Mouse (Mus musculus): ENCODE measurements at regions not wholly inside any gene's neighbourhood (a gene's known extent, or its start where the extent isn't known, plus 50 kb on each side); places are given as distances from the start of the nearest gene placed in this dataset.

- Histone ChIP-seq H3K4me1 (ENCODE audit: control insufficient read depth, insufficient read depth, low read length) (no peaks in the 10 kb centered on the region), H3K4me3 (ENCODE audit: insufficient read depth, low read length) (no peak overlapping the region), H3K27ac (ENCODE audit: insufficient read depth, low read length) (no peak overlapping the region)
- TF ChIP-seq CTCF (IDR thresholded peaks at IDR 0.05; ENCODE audit: borderline replicate concordance, insufficient read depth, low read length) (no peak), POLR2A (IDR thresholded peaks at IDR 0.05; ENCODE audit: low read depth, low read length) (no peak)
These were observed 117.4 kb upstream of the Otud4 start for GRCm38 (mm10) chr8:79522040-79522439.

- Histone ChIP-seq H3K27ac (ENCODE audit: insufficient read depth, low read length) (no peak overlapping the region), H3K4me3 (ENCODE audit: insufficient read depth, low read length) (no peak overlapping the region), H3K4me1 (ENCODE audit: control insufficient read depth, insufficient read depth, low read length) (no peaks in the 10 kb centered on the region)
- no peak for TF ChIP-seq CTCF (IDR thresholded peaks at IDR 0.05; ENCODE audit: borderline replicate concordance, insufficient read depth, low read length)
- no peak for TF ChIP-seq POLR2A (IDR thresholded peaks at IDR 0.05; ENCODE audit: low read depth, low read length)
These were observed 119.6 kb upstream of the Smad1 start for GRCm38 (mm10) chr8:79518966-79519365.

GRCm38 (mm10) chr8:79515282-79515783 lies 116.0 kb upstream of the Smad1 start:
- H3K4me3 ChIP-seq (ENCODE audit: insufficient read depth, low read length): no peak overlapping the region
- no peaks in the 10 kb centered on the region for H3K4me1 ChIP-seq (ENCODE audit: control insufficient read depth, insufficient read depth, low read length)
- H3K27ac ChIP-seq (ENCODE audit: insufficient read depth, low read length): no peak overlapping the region
- TF ChIP-seq POLR2A (IDR thresholded peaks at IDR 0.05; ENCODE audit: low read depth, low read length) (no peak), CTCF (IDR thresholded peaks at IDR 0.05; ENCODE audit: borderline replicate concordance, insufficient read depth, low read length) (no peak)

- Histone ChIP-seq H3K27ac (ENCODE audit: insufficient read depth, low read length) (no peak overlapping the region), H3K4me3 (ENCODE audit: insufficient read depth, low read length) (no peak overlapping the region), H3K4me1 (ENCODE audit: control insufficient read depth, insufficient read depth, low read length) (no peaks in the 10 kb centered on the region)
- TF ChIP-seq CTCF (IDR thresholded peaks at IDR 0.05; ENCODE audit: borderline replicate concordance, insufficient read depth, low read length) (no peak), POLR2A (IDR thresholded peaks at IDR 0.05; ENCODE audit: low read depth, low read length) (no peak)
These were observed 115.4 kb upstream of the Smad1 start for GRCm38 (mm10) chr8:79514655-79515278.

GRCm38 (mm10) chr8:79508597-79508996 lies 109.3 kb upstream of the Smad1 start:
- Histone ChIP-seq H3K4me3 (ENCODE audit: insufficient read depth, low read length) (no peak overlapping the region), H3K4me1 (ENCODE audit: control insufficient read depth, insufficient read depth, low read length) (no peaks in the 10 kb centered on the region), H3K27ac (ENCODE audit: insufficient read depth, low read length) (no peak overlapping the region)
- no peak for TF ChIP-seq POLR2A (IDR thresholded peaks at IDR 0.05; ENCODE audit: low read depth, low read length)
- TF ChIP-seq CTCF (IDR thresholded peaks at IDR 0.05; ENCODE audit: borderline replicate concordance, insufficient read depth, low read length): no peak

- Histone ChIP-seq H3K4me1 (ENCODE audit: control insufficient read depth, insufficient read depth, low read length) (no peaks in the 10 kb centered on the region), H3K4me3 (ENCODE audit: insufficient read depth, low read length) (no peak overlapping the region), H3K27ac (ENCODE audit: insufficient read depth, low read length) (no peak overlapping the region)
- TF ChIP-seq POLR2A (IDR thresholded peaks at IDR 0.05; ENCODE audit: low read depth, low read length) (no peak), CTCF (IDR thresholded peaks at IDR 0.05; ENCODE audit: borderline replicate concordance, insufficient read depth, low read length) (no peak)
These were observed 106.1 kb upstream of the Smad1 start for GRCm38 (mm10) chr8:79505381-79505780.

- TF ChIP-seq POLR2A (IDR thresholded peaks at IDR 0.05; ENCODE audit: low read depth, low read length) (no peak), CTCF (IDR thresholded peaks at IDR 0.05; ENCODE audit: borderline replicate concordance, insufficient read depth, low read length) (no peak)
- Histone ChIP-seq H3K4me3 (ENCODE audit: insufficient read depth, low read length) (no peak overlapping the region), H3K27ac (ENCODE audit: insufficient read depth, low read length) (no peak overlapping the region), H3K4me1 (ENCODE audit: control insufficient read depth, insufficient read depth, low read length) (no peaks in the 10 kb centered on the region)
These were observed 104.6 kb upstream of the Smad1 start for GRCm38 (mm10) chr8:79503906-79504305.

GRCm38 (mm10) chr8:79502062-79502461 lies 102.7 kb upstream of the Smad1 start:
- H3K4me1 ChIP-seq (ENCODE audit: control insufficient read depth, insufficient read depth, low read length): peaks cover 11% of the 10 kb centered on the region
- TF ChIP-seq CTCF (IDR thresholded peaks at IDR 0.05; ENCODE audit: borderline replicate concordance, insufficient read depth, low read length) (no peak), POLR2A (IDR thresholded peaks at IDR 0.05; ENCODE audit: low read depth, low read length) (no peak)
- no peak overlapping the region for H3K4me3 ChIP-seq (ENCODE audit: insufficient read depth, low read length)
- H3K27ac ChIP-seq (ENCODE audit: insufficient read depth, low read length): no peak overlapping the region

- TF ChIP-seq CTCF (IDR thresholded peaks at IDR 0.05; ENCODE audit: borderline replicate concordance, insufficient read depth, low read length) (no peak), POLR2A (IDR thresholded peaks at IDR 0.05; ENCODE audit: low read depth, low read length) (no peak)
- Histone ChIP-seq H3K4me3 (ENCODE audit: insufficient read depth, low read length) (no peak overlapping the region), H3K27ac (ENCODE audit: insufficient read depth, low read length) (no peak overlapping the region), H3K4me1 (ENCODE audit: control insufficient read depth, insufficient read depth, low read length) (peaks cover 13% of the 10 kb centered on the region)
These were observed 101.9 kb upstream of the Smad1 start for GRCm38 (mm10) chr8:79501238-79501637.

- H3K4me3 ChIP-seq (ENCODE audit: insufficient read depth, low read length): no peak overlapping the region
- TF ChIP-seq CTCF (IDR thresholded peaks at IDR 0.05; ENCODE audit: borderline replicate concordance, insufficient read depth, low read length) (no peak), POLR2A (IDR thresholded peaks at IDR 0.05; ENCODE audit: low read depth, low read length) (no peak)
- H3K4me1 ChIP-seq (ENCODE audit: control insufficient read depth, insufficient read depth, low read length): peaks cover 13% of the 10 kb centered on the region
- no peak overlapping the region for H3K27ac ChIP-seq (ENCODE audit: insufficient read depth, low read length)
These were observed 99.9 kb upstream of the Smad1 start for GRCm38 (mm10) chr8:79499258-79499657.
